Mouse (Mus musculus) myocyte (in vitro differentiated cells): ENCODE data around the gene Ccdc42.

Source experiments
- POLR2A ChIP-seq: IDR thresholded peaks from one replicate; pipeline ENCODE4 v1.6.1; 2011; ENCODE audit warnings: low read depth, mild to moderate bottlenecking, control low read depth, moderate library complexity; ENCODE audit not compliant: insufficient read length
- TCF12 ChIP-seq: IDR thresholded peaks from one replicate; pipeline ENCODE4 v1.6.1; 2011; ENCODE audit warnings: mild to moderate bottlenecking, control low read depth; ENCODE audit not compliant: poor library complexity, insufficient read depth, severe bottlenecking

DNA sequence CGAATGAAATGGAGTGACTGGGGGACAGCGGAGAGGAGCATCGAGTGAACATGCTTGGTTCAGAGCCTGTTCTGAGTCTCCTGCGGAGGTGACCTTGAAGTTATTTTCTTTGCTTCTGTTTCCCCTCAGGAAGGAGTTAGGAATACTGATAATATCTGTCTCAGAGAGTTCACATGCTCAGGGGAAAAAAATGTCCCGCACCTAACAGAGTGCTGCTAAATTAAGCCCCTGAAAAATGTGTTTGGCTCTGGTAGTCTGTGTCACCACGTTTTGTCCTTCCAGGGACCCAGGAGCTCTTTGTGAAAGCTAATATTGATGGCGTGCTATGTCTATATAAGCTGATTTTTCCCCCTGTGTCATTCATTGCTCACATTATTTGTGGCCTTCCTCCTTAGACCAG lies 41.6 kb upstream of the Ccdc42 start:
- TF ChIP-seq TCF12 (no peak), POLR2A (no peak)
